Mouse (Mus musculus) neural tube, embryonic 12.5 days (tissue): ENCODE measurements around the gene Pnkp. TPM values are rescaled to one million over a fixed set of nuclear protein-coding genes. Genes with fewer than 3 reads are reported as not detected.
"Not testable (repeated sequence)": the region's sequence is repeated elsewhere in the genome, so short reads cannot be mapped to it uniquely, and the experiment has no call there.

ENCODE experiments used
- ATAC-seq: fragments of 200-750 bp; cut with Nextera tagmentation; 2 replicates; pipeline ENCODE4 v1.8.0; 2017; ENCODE audit warnings: low read depth, mild to moderate bottlenecking, moderate TSS enrichment, moderate library complexity; ENCODE audit not compliant: low FRiP score
- H3K27ac ChIP-seq: fragments of 300-500 bp; sonication (generic); 2 replicates; pipeline ENCODE4 v1.5.1; 2016
- H3K27me3 ChIP-seq: fragments of 300-500 bp; sonication (generic); replicated peaks from 2 replicates; pipeline ENCODE4 v1.6.1; 2016; ENCODE audit warnings: mild to moderate bottlenecking
- H3K36me3 ChIP-seq: fragments of 300-500 bp; sonication (generic); 2 replicates; pipeline ENCODE4 v1.6.1; 2016; ENCODE audit warnings: mild to moderate bottlenecking
- H3K4me1 ChIP-seq: fragments of 300-500 bp; sonication (generic); 2 replicates; pipeline ENCODE4 v1.6.1; 2016
- H3K4me2 ChIP-seq: fragments of 300-500 bp; sonication (generic); replicated peaks from 2 replicates; pipeline ENCODE4 v1.6.1; 2016; ENCODE audit warnings: mild to moderate bottlenecking
- H3K4me3 ChIP-seq: fragments of 300-500 bp; sonication (generic); 2 replicates; pipeline ENCODE4 v1.5.1; 2016
- H3K9ac ChIP-seq: fragments of 300-500 bp; sonication (generic); 2 replicates; pipeline ENCODE4 v1.6.1; 2016; ENCODE audit warnings: mild to moderate bottlenecking
- H3K9me3 ChIP-seq: fragments of 300-500 bp; sonication (generic); 2 replicates; pipeline ENCODE4 v1.6.1; 2016; ENCODE audit warnings: mild to moderate bottlenecking
- WGBS: fragments of 180-500 bp; shearing (Covaris S2); methylation state at CpG from one replicate; pipeline ENCODE4 v1.1.7; 2016; 5-methylcytosine and 5-hydroxymethylcytosine counted together
- polyA plus RNA-seq: library from polyadenylated mRNA; unstranded; fragments of >200 nt; fragmentation: Nextera tagmentation; extraction: Ambion mirVana; gene quantifications from 2 replicates; pipeline ENCODE4 v1.2.1, GENCODE M21; 2016

Gene Pnkp
- polyA plus RNA-seq, 1 experiment from 2014 or later = 39.3 TPM

DNA sequence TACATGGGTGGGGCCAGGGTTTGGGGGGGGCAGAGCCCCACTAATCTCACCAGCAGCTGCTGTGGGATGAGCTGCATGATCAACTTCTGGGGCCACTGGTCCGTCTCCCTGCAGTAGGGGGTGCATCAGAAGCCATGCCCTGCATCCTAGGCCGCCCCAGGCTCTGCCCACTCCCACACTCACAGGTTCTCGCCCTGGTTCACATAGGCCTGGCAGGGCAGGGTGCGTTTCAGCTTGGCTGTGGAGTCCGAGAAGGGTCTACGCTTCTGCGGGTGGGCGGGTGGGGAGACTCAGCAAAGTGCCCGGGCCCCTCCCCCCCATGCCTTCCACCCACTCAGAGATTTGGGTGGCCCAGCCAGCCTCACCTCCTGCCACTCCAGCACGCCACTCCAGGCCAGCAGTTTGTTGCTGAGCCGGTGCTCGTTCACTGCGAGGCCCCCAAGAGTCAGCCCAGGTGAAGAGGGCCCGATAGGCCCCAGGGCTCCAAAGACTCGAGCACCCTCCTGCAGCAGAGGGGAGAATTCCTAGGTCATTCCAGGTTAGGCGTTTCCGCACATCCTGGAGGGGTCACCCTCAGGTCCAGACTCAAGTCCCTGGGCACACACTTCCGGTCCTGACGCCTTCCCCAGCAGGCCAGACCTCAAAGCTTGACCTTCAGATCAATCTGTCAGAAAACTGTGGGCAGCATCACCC is 10.2 kb downstream of the Pnkp start:
- Histone ChIP-seq H3K27me3 (no peaks in the 10 kb centered on the region), H3K9me3 (no peaks in the 10 kb centered on the region), H3K27ac (no peak overlapping the region), H3K9ac (peak overlapping the region; percentile 99; the same call in 1 of the 2 replicates), H3K36me3 (peaks cover 43% of the 10 kb centered on the region), H3K4me3 (peak overlapping the region; percentile 97), H3K4me2 (peak overlapping the region; percentile 86), H3K4me1 (peaks cover 42% of the 10 kb centered on the region)
- 82% methylated on average over 19 of the region's 19 CpGs for WGBS
- ATAC-seq = no peak

DNA sequence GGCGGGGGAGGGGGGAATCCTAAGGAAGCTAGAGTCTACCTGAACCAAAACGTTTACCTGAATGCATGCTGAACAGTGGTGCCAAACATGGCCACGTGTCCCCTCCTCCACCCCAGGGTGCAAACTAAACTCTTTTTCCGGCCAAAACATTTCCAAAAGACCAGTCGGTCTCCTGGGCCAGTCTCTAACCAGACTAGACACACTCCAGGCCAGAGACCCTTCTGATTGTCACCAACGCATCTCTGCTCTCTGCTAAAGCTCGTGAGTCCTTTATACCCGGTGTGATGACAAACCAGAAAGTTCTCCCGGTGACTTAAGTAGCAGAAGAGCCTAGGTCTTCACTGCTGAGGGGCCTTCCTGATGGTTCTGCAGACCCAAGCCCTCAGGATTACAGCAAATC is 10.9 kb downstream of the Pnkp start:
- peaks cover 36% of the 10 kb centered on the region for H3K36me3 ChIP-seq
- H3K9me3 ChIP-seq = no peaks in the 10 kb centered on the region
- H3K27ac ChIP-seq = no peak overlapping the region
- H3K9ac ChIP-seq = peak overlapping the region; percentile 99
- H3K4me2 ChIP-seq = peak overlapping the region; percentile 86
- H3K27me3 ChIP-seq = no peaks in the 10 kb centered on the region
- 68% methylated on average over 9 of the region's 9 CpGs for WGBS
- no peak for ATAC-seq
- H3K4me3 ChIP-seq = peak overlapping the region; percentile 97
- peaks cover 42% of the 10 kb centered on the region for H3K4me1 ChIP-seq

DNA sequence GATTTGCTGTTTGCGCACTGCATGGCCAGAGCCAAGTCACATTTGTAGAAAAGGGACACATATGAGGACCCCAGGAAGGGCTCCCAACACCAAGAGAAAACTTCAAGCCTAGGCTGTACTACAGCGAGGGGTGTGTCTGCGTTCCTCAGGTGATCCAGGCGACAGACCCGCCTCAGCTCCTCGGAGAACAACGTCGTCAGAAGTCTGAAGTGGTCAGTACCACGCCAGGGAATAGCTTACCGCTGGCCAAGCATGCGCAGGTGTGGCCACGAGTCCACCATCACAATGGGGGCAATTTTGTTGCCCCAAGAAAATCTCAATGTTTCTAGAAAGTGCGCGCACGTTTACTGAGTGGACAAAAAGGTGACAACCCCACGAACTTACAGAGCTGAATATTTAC is 11.5 kb downstream of the Pnkp start:
- WGBS = 9% methylated on average over 16 of the region's 16 CpGs
- peak overlapping the region; percentile 86 for H3K4me2 ChIP-seq
- peak overlapping the region; percentile 97 for H3K4me3 ChIP-seq
- H3K4me1 ChIP-seq = peaks cover 42% of the 10 kb centered on the region
- peaks cover 29% of the 10 kb centered on the region for H3K36me3 ChIP-seq
- peak overlapping the region; percentile 99; the same call in 1 of the 2 replicates for H3K27ac ChIP-seq
- no peaks in the 10 kb centered on the region for H3K9me3 ChIP-seq
- H3K9ac ChIP-seq = peak overlapping the region; percentile 99
- H3K27me3 ChIP-seq = no peaks in the 10 kb centered on the region
- no peak for ATAC-seq

DNA sequence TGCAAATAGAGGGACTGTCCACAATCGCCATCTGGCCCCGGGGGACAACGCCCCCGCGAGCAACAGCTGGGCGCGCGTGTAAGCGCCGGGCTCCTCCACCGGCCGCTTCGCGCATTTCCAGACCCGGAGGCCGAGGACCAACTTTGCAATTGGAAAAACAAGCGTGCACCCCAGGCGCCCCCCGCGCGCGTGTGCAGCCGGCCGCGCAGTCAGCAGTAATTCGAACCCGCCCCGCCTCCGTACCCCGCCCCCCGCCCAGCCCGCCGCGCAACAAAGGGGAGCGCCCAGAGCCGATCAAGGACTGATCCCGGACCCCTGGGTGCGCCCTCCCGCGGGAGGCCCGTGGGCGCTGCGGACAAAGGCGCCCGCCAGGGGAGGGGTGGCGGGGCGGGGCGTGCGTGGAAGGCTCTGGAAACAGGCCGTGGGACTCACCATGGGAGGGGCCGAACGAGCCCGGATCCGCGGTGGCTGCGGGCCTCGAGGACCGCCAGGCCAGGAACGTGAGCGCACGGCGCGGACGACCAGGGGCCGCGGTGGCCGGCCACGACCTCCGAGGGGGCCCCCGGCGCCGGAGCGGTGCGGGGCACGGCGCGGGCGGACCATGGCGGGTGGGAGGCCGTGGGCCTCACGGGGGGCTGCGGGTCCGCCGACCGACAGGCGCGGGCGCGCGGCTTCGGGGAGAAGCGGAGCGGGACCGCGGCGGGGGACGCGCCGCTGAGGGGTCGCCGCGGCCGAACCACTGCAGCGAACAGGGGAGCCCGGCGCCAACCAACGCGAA is 12.2 kb downstream of the Pnkp start:
- Histone ChIP-seq H3K27me3 (no peaks in the 10 kb centered on the region), H3K9me3 (no peaks in the 10 kb centered on the region), H3K4me1 (peaks cover 42% of the 10 kb centered on the region), H3K4me3 (peak overlapping the region; percentile 97), H3K36me3 (peaks cover 23% of the 10 kb centered on the region), H3K9ac (peak overlapping the region; percentile 99), H3K4me2 (peak overlapping the region; percentile 86), H3K27ac (peak overlapping the region; percentile 99)
- under 1% methylated on average over 108 of the region's 108 CpGs for WGBS
- ATAC-seq = peak; percentile 43

DNA sequence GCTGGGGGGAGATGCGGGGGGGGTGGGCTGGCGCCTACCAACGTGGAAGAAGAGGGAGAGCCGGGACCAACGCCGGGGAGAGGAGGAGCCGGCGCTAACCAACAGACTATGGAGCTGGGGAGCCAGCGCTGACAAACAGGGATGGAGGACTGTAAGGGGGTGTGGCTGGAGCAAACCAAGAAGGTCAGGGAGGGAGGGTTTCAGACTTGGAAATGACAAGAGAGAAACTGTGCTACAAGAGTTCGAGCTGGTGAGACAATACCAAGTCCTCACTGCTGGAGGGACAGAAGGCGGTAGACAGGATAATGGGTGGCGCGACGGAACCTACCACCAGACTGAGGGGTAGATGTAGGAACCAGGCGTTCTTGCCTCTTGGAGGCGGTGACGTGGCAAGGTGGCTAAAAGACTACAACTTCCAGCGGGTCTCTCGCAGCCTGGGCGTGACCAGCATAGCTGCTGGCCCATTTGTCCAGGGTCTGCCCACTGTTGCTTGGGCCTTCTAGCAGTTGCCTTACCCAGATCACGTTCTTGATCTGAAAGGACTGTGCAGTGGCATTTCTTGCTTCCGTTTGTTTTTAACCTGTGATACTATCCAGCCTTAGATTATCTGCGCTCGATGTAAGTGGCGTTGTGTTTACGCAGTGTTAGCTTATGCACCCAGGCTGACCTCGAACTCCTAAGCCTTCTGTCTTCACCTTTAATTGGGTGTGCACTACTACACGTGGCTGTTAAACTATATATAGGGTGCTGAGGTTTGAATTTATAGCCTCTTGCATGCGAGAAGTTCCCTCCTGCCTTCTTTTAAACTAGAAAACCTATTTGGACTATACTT is 13.0 kb downstream of the Pnkp start, which contains the start of gene Ptov1:
Gene Ptov1, minus strand, starts transcription at position 92 of the 832 bp plus-strand sequence.
- WGBS = 11% methylated on average over 29 of the region's 29 CpGs
- Histone ChIP-seq H3K9me3 (no peaks in the 10 kb centered on the region), H3K4me1 (peaks cover 42% of the 10 kb centered on the region), H3K4me2 (peak within 1 kb of the TSS; percentile 86), H3K4me3 (peak within 1 kb of the TSS; percentile 97), H3K27me3 (no peaks in the 10 kb centered on the region), H3K27ac (peak within 1 kb of the TSS; percentile 99), H3K9ac (peak within 1 kb of the TSS; percentile 99), H3K36me3 (peaks cover 15% of the 10 kb centered on the region)
- ATAC-seq = peak; percentile 94

DNA sequence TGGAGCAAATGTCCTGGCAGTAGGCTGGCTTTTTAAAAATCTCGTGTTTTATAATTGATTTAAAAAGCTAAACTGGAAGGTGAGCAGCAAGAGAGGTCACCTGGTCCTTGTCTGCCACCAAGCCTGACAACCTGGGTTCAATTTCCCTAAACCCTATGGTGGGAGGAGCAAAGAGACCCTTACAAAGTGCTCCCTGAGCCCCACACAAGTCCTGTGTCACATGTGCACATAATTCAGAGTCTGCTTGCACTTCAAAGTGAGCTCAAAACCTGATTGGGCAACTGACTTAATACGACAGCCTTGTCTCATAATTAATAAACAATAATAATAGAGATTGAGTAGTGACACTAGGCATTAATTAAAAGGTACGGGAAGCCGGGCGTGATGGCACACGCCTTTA is 13.7 kb downstream of the Pnkp start:
- H3K9ac ChIP-seq = no peak overlapping the region
- peak overlapping the region; percentile 97 for H3K4me3 ChIP-seq
- ATAC-seq = no peak
- no peaks in the 10 kb centered on the region for H3K27me3 ChIP-seq
- peak overlapping the region; percentile 99; the same call in 1 of the 2 replicates for H3K27ac ChIP-seq
- H3K4me2 ChIP-seq = peak overlapping the region; percentile 86
- peaks cover 9% of the 10 kb centered on the region for H3K36me3 ChIP-seq
- H3K9me3 ChIP-seq = no peaks in the 10 kb centered on the region
- WGBS = 85% methylated on average over 6 of the region's 6 CpGs
- peaks cover 35% of the 10 kb centered on the region for H3K4me1 ChIP-seq

DNA sequence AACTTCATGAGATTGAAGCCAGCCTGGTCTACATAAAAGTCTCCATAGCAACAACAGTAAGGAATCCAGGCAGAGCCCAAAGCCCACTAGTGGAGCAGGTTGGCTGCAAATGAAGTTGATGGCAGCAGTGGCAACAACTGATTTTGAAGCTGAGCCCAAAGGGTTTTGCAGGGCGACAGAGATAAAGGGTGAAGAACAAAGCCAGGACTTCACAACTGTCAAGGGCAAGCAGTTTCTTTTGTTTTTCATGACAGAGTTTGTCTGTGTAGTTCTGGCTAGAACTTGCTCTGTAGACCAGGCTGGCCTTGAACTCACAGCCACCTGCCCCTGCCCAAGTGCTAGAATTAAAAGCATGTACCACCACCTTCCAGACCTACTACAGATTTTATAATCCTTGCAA is 14.2 kb downstream of the Pnkp start:
- no peaks in the 10 kb centered on the region for H3K9me3 ChIP-seq
- 40% methylated on average over 1 of the region's 1 CpGs for WGBS
- ATAC-seq = no peak
- peaks cover 12% of the 10 kb centered on the region for H3K36me3 ChIP-seq
- H3K27me3 ChIP-seq = no peaks in the 10 kb centered on the region
- H3K4me1 ChIP-seq = peaks cover 30% of the 10 kb centered on the region
- H3K4me2 ChIP-seq = no peak overlapping the region
- no peak overlapping the region for H3K9ac ChIP-seq
- H3K27ac ChIP-seq = no peak overlapping the region
- H3K4me3 ChIP-seq = no peak overlapping the region

DNA sequence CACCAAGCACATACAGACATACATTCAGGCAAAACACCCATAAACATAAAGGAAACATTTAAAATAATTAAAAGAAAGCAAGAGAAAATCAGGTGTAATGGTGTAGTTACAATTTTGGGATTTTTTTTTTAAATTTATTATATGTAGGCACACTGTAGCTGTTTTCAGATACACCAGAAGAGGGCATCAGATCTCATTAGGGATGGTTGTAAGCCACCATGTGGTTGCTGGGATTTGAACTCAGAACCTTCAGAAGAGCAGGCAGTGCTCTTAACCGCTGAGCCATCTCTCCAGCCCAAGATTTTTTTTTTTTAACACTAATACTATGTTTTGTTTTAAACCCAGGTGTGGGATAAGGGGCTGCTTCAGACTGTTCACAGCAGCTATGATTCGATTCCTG is 14.8 kb downstream of the Pnkp start:
- not testable (repeated sequence) for H3K27me3 ChIP-seq, H3K27ac ChIP-seq, H3K4me3 ChIP-seq, H3K9me3 ChIP-seq, H3K4me2 ChIP-seq, ATAC-seq, H3K9ac ChIP-seq
- Histone ChIP-seq H3K36me3 (peaks cover 18% of the 10 kb centered on the region), H3K4me1 (peaks cover 24% of the 10 kb centered on the region)
- WGBS = 85% methylated on average over 2 of the region's 2 CpGs

DNA sequence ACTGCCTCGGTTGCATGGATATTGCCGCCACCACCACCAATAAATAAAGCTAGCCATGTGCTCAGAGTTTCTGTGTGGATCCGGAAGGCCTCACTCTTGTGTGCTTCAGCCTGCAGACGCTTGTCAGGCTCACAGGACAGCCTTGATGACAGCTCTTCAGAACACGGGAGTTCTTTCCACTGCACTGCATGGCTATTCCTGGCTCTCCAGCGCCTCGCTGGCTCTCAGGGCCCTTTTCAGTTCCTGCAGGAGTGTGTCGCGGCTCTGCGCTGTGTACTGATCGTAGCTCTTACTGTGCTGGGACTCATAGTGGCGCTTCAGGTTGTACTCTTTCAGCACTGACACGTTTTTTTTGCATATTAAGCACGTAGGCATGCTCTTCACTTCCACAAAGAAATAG is 20.9 kb downstream of the Pnkp start:
- Histone ChIP-seq H3K9ac (no peak overlapping the region), H3K27me3 (no peaks in the 10 kb centered on the region), H3K4me2 (no peak overlapping the region), H3K9me3 (no peaks in the 10 kb centered on the region), H3K36me3 (peaks cover 73% of the 10 kb centered on the region), H3K4me1 (no peaks in the 10 kb centered on the region), H3K27ac (no peak overlapping the region), H3K4me3 (no peak overlapping the region)
- no peak for ATAC-seq
- WGBS = 93% methylated on average over 14 of the region's 14 CpGs

DNA sequence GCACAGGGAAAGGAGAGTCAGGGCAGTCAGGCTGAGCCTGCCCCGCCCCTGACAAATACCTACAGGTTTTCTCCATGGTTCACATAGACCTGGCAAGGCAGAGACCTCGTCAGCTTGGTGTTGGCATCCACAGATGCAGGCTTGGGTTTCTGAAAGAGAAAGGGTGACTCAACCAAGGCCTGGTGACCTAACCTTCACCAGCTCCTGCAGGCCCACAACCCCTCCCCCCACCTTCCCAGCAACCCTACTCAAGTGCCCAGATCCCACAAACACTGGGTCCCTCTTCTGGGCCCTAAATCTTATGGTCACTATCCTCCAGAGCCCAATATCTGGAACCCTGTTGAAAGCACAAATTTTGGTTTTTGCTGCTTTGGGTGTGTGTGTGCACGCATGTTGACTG is 26.1 kb downstream of the Pnkp start:
- H3K9me3 ChIP-seq = no peaks in the 10 kb centered on the region
- no peak overlapping the region for H3K4me2 ChIP-seq
- H3K4me1 ChIP-seq = no peaks in the 10 kb centered on the region
- no peak overlapping the region for H3K27ac ChIP-seq
- no peak for ATAC-seq
- no peaks in the 10 kb centered on the region for H3K27me3 ChIP-seq
- H3K4me3 ChIP-seq = no peak overlapping the region
- H3K9ac ChIP-seq = no peak overlapping the region
- 97% methylated on average over 3 of the region's 3 CpGs for WGBS
- H3K36me3 ChIP-seq = peaks cover 89% of the 10 kb centered on the region

DNA sequence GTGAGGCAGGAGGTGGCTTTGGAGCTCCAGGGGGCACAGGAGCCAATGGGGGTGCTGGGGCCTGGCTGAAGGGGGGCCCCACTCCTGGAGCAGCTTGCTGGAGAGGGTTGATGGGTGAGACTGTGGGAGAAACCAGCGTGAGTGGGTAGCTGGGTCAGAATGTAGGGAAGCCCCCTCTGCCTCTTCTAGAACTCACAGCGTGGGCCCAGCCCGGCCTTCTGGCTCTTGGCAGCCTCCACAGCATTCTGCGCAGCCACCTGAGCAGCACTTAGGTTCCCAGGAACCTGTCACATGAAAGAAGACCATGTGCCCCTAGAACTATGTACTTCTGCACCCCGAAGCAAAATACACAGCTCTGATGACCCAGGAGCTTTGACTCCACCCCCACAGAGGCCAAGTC is 27.7 kb downstream of the Pnkp start:
- H3K4me1 ChIP-seq = peaks cover 13% of the 10 kb centered on the region
- peaks cover 89% of the 10 kb centered on the region for H3K36me3 ChIP-seq
- no peak overlapping the region for H3K27ac ChIP-seq
- no peak overlapping the region for H3K9ac ChIP-seq
- H3K27me3 ChIP-seq = no peaks in the 10 kb centered on the region
- no peaks in the 10 kb centered on the region for H3K9me3 ChIP-seq
- 97% methylated on average over 5 of the region's 5 CpGs for WGBS
- no peak overlapping the region for H3K4me3 ChIP-seq
- H3K4me2 ChIP-seq = no peak overlapping the region
- ATAC-seq = no peak

DNA sequence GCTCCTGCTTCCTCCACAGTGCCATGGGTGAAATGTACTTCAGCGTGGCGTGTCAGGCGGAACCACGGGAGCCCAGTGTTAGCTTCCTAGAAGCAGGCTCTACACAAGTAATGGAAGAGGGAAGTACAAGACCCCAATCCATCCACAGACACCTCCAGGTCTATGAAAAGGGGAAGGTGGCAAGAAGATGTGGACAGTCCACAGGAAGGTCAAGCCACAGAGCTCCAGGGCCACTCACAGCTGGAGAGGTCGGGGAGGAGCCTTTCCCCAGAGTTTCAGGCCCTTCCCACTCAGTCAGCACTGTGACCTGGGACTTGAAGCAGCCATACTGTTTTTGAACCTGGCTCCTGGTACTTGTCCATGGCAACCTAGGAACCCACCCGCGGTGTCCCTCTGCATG is 30.0 kb downstream of the Pnkp start:
- Histone ChIP-seq H3K9me3 (no peaks in the 10 kb centered on the region), H3K4me3 (no peak overlapping the region), H3K9ac (no peak overlapping the region), H3K4me1 (peaks cover 30% of the 10 kb centered on the region), H3K4me2 (no peak overlapping the region), H3K36me3 (peaks cover 75% of the 10 kb centered on the region), H3K27ac (no peak overlapping the region), H3K27me3 (no peaks in the 10 kb centered on the region)
- no peak for ATAC-seq
- 89% methylated on average over 7 of the region's 7 CpGs for WGBS
